Mouse (Mus musculus) C2C12 (cell line): Measurements from ENCODE around the gene Snrnp25. TPM values are rescaled to one million over a fixed set of nuclear protein-coding genes. Genes with fewer than 3 reads are reported as not detected.

Experiments used
- H3K27me3 ChIP-seq: one replicate; pipeline ENCODE4 v1.6.1; 2011; ENCODE audit not compliant: control insufficient read depth, insufficient read depth, insufficient read length
- H3K36me3 ChIP-seq: one replicate; pipeline ENCODE4 v1.6.1; 2011; ENCODE audit not compliant: control insufficient read depth, insufficient read depth
- H3K4me3 ChIP-seq: one replicate; pipeline ENCODE4 v1.5.1; 2011; ENCODE audit warnings: mild to moderate bottlenecking, control low read depth; ENCODE audit not compliant: poor library complexity, insufficient read depth, severe bottlenecking
- H3K79me2 ChIP-seq: one replicate; pipeline ENCODE4 v1.6.1; 2011; ENCODE audit not compliant: control insufficient read depth, insufficient read depth
- H3K79me3 ChIP-seq: one replicate; pipeline ENCODE4 v1.6.1; 2011; ENCODE audit warnings: low read depth, control low read depth
- H3ac ChIP-seq: one replicate; pipeline ENCODE3; 2011; ENCODE audit warnings: low read depth; ENCODE audit not compliant: control insufficient read depth, insufficient read length
- CEBPB ChIP-seq: IDR thresholded peaks from one replicate; pipeline ENCODE4 v1.6.1; 2011; ENCODE audit warnings: low read depth, mild to moderate bottlenecking, control low read depth, moderate library complexity
- CTCF ChIP-seq: IDR thresholded peaks from one replicate; pipeline ENCODE4 v1.5.1; 2011; ENCODE audit not compliant: control insufficient read depth, insufficient read depth, insufficient read length
- FOSL1 ChIP-seq: IDR thresholded peaks from one replicate; pipeline ENCODE4 v1.8.0; 2011; ENCODE audit warnings: mild to moderate bottlenecking, low read length; ENCODE audit not compliant: poor library complexity, insufficient read depth, severe bottlenecking
- MAX ChIP-seq: IDR thresholded peaks from one replicate; pipeline ENCODE4 v1.6.1; 2011; ENCODE audit warnings: mild to moderate bottlenecking, control low read depth
- MYOD1 ChIP-seq: IDR thresholded peaks from one replicate; pipeline ENCODE4 v1.6.1; 2011; ENCODE audit warnings: low read depth; ENCODE audit not compliant: control insufficient read depth, insufficient read length
- MYOG ChIP-seq: IDR thresholded peaks from one replicate; pipeline ENCODE4 v1.6.1; 2011; ENCODE audit not compliant: control insufficient read depth, insufficient read length; ENCODE audit errors: extremely low read depth
- USF1 ChIP-seq: IDR thresholded peaks from one replicate; pipeline ENCODE4 v1.6.1; 2011; ENCODE audit warnings: low read depth, mild to moderate bottlenecking, control low read depth, moderate library complexity
- polyA plus RNA-seq: library from polyadenylated mRNA; unstranded; fragments of >200 nt; fragmentation: generic; extraction: Trizol; gene quantifications from one replicate; pipeline ENCODE4 v1.2.1, GENCODE M21; 2012; ENCODE audit warnings: missing spikeins

Gene Snrnp25
- polyA plus RNA-seq, 1 experiment, result 63.0 TPM

DNA sequence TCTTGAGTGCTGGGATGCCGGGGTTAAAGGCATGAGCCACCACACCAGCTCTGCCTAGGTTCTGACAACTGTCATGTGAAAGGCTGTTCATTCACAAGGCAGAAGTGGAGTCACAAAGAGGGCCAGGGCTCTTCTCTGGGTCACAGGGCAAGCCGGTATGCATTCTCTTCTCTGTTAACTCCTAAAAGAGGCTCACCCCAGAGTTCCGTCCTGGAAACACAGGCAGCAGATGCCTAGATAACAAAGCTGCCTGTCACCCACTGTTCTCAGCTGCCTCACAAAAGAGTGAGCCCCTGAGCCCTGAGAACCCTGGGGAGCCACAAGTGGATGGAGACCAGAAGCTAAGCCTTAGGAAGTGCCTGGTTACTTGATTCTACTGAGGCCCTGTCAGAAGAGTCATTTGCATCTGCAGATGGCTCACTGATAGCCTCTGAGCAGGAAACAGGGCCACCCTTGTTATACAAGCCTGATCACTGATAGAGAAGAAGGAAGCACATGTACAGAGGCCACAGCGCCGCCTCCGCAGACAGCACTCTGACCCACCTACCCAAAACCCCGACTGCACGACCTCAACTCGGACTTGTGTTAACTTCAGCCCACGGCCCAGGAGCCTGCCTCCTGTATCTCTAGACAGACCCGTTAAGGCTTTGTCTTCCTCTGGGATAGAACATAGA is 9.2 kb upstream of the Snrnp25 start:
- no peaks in the 10 kb centered on the region for H3K36me3 ChIP-seq
- TF ChIP-seq CTCF (no peak), MYOG (no peak), FOSL1 (no peak), MYOD1 (no peak), USF1 (no peak), CEBPB (no peak), MAX (no peak)
- no peak overlapping the region for H3K4me3 ChIP-seq
- no peaks in the 10 kb centered on the region for H3K79me2 ChIP-seq
- peaks cover 36% of the 10 kb centered on the region for H3K27me3 ChIP-seq
- no peaks in the 10 kb centered on the region for H3K79me3 ChIP-seq
- H3ac ChIP-seq, result no peak overlapping the region

DNA sequence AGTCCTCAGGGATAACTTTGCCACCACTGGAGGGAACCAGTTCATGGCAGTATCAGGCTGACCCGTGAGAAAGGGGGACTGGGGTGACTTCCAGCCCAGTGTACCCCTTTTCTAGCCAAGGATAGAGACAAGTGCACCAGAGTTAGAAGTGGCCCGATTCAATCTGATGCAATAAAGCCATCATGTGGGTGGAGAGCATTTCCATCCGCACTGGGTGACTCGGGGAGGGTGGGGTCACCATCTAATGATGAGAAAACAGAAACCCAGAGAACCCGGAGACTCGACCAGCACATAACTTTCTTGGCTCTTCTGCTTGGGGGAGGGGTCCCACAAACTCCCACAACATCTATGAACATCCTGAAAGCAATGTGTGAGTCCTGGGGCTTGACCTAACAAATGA is 8.5 kb upstream of the Snrnp25 start:
- Histone ChIP-seq H3K79me2 (no peaks in the 10 kb centered on the region), H3K79me3 (no peaks in the 10 kb centered on the region)

DNA sequence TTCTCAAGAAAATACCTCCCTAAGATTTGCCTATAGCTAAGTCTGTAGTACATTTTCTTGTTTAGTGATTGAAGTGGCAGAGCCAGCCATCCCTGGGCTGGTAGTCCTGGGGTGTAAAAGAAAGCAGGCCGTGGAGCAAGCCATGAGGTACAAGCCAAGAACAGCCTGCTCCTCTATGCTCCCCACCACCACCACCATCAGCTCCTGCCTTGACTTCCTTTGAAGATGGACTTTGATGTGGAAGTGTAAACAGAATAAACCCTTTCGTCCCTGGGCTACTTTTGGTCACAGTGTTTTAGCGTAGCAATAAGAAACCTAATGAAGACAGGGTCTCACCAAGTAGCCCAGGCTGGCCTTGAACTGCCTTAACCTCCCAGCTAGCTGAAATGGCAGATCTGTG is 7.4 kb upstream of the Snrnp25 start:
- no peaks in the 10 kb centered on the region for H3K36me3 ChIP-seq
- H3K79me2 ChIP-seq, result no peaks in the 10 kb centered on the region
- no peaks in the 10 kb centered on the region for H3K79me3 ChIP-seq
- H3K27me3 ChIP-seq, result peaks cover 31% of the 10 kb centered on the region
- H3K4me3 ChIP-seq, result no peak overlapping the region
- TF ChIP-seq MYOD1 (no peak), USF1 (no peak), MYOG (no peak), CTCF (no peak), FOSL1 (no peak), CEBPB (no peak), MAX (no peak)
- no peak overlapping the region for H3ac ChIP-seq

More for the DNA sequence above, 8.5 kb upstream of the Snrnp25 start:
- no peaks in the 10 kb centered on the region for H3K36me3 ChIP-seq
- peaks cover 36% of the 10 kb centered on the region for H3K27me3 ChIP-seq
- no peak overlapping the region for H3ac ChIP-seq
- TF ChIP-seq USF1 (no peak), MYOD1 (no peak), CEBPB (no peak), FOSL1 (no peak), MAX (no peak), MYOG (no peak), CTCF (no peak)
- H3K4me3 ChIP-seq, result no peak overlapping the region

DNA sequence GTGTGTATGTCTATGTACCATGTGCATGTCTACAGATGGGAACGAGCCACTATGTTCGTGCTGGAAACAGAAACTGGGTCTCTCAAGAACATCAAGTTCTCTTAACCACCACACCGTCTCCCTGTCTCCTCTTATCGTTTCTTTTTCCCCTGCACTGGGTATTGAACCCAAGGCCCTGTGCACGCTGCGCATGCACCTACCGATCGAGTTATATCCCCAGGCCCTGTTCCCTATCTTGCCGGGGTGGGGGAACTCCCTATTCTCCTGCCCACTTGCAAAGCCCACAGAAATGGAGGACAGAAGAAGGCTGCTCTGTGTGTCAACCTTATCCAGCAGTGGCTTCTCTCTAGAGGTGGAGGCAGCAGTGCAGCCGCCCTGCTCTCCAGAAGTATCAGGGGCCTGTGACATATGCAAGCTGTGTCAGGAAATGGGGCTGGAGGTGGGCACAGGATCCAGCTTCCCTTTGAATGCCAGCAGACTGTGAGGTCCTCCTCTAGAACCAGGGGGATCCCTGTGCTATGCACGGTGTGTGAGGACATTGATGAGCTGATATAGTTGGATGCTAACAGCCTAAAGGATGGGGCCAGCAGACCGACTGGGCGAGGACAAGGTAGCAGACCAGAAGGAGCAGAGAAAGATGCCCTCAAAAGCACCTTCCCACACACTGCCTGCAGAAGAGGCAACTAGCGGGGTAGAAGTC is 6.8 kb upstream of the Snrnp25 start:
- Histone ChIP-seq H3ac (no peak overlapping the region), H3K4me3 (no peak overlapping the region), H3K27me3 (peaks cover 25% of the 10 kb centered on the region), H3K36me3 (no peaks in the 10 kb centered on the region), H3K79me3 (no peaks in the 10 kb centered on the region), H3K79me2 (no peaks in the 10 kb centered on the region)
- TF ChIP-seq CTCF (no peak), MAX (no peak), FOSL1 (no peak)

DNA sequence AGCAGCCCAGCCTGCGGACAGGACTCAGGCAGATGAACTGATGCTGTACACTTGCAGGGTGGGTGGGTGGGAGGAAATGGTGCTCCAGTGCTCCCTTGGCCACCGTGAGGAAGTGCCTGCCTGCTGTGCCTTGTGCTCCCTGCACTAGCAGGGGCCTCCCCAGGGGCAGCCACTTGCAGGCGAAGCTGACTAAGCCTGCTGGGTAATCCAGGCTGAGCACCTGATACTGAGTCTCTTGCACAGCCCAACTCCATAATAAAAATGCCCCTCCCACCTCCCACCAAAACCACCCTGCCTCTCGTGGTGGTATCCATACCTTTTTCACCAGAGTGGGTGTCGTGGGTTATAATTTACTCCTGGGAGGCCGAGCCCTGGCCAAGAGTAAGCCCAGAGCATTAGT is 6.0 kb upstream of the Snrnp25 start:
- Histone ChIP-seq H3K79me3 (no peaks in the 10 kb centered on the region), H3K4me3 (no peak overlapping the region), H3K27me3 (peaks cover 17% of the 10 kb centered on the region), H3K36me3 (no peaks in the 10 kb centered on the region), H3ac (no peak overlapping the region), H3K79me2 (no peaks in the 10 kb centered on the region)
- TF ChIP-seq MYOG, result no peak
- TF ChIP-seq FOSL1, result no peak
- TF ChIP-seq CEBPB, result no peak
- TF ChIP-seq MYOD1, result no peak
- TF ChIP-seq MAX, result no peak
- no peak for TF ChIP-seq USF1
- TF ChIP-seq CTCF, result no peak
